Mouse (Mus musculus): Measurements from ENCODE around the gene Fbn1. TPM values are rescaled to one million over a fixed set of nuclear protein-coding genes. Genes with fewer than 3 reads are reported as not detected.

Gene Fbn1
- polyA plus RNA-seq, 1 experiment from 2014 or later: 28.5 TPM

GRCm38 (mm10) chr2:125278474-125278873, 229.3 kb downstream of the Fbn1 start:
- Histone ChIP-seq H3K9ac (ENCODE audit: low read depth, low read length) (no peak overlapping the region), H3K4me2 (no peak overlapping the region), H3K36me3 (ENCODE audit: control insufficient read depth, insufficient read depth, low read length) (no peaks in the 10 kb centered on the region), H3K27ac (ENCODE audit: low read depth, low read length) (no peak overlapping the region), H3K4me1 (ENCODE audit: control insufficient read depth, insufficient read depth, low read length) (no peaks in the 10 kb centered on the region; the same call in 1 of the 2 replicates), H3K4me3 (ENCODE audit: low read depth, low read length) (no peak overlapping the region), H3K27me3 (ENCODE audit: control insufficient read depth, insufficient read depth, low read length) (no peaks in the 10 kb centered on the region), H3K9me3 (replicated peaks; ENCODE audit: control insufficient read depth, low read length) (no peaks in the 10 kb centered on the region)
- no peak for ATAC-seq (replicated peaks; ENCODE audit: insufficient number of reproducible peaks, low FRiP score, low TSS enrichment)
- 49% methylated on average over 7 of the region's 7 CpGs for WGBS (ENCODE audit: insufficient replicate concordance)

DNA sequence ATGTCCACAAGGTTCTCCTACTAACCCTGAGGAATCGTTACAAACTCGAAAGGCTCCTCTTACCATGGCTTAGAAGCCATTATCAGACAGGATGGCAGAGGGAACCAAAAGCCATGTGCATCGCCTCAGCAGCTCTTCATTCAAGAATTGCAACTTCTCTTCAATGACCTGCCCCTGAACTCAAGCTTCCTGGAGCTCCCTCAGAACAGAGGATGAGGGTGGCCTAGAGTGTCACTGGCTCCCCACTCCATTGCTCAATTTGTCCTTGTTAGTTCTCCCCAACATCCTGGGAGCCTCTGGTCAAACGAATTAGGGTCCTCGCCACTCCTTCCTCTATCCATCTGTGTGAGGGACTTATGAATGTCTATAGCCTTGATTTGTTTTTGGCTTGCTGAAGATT, 231.1 kb downstream of the Fbn1 start:
- H3K9me3 ChIP-seq (replicated peaks; ENCODE audit: control insufficient read depth, low read length): no peaks in the 10 kb centered on the region; the same call in 1 of the 2 replicates
- H3K27me3 ChIP-seq (ENCODE audit: control insufficient read depth, insufficient read depth, low read length): no peaks in the 10 kb centered on the region
- no peak overlapping the region for H3K4me2 ChIP-seq
- ATAC-seq (replicated peaks; ENCODE audit: insufficient number of reproducible peaks, low FRiP score, low TSS enrichment): no peak
- no peaks in the 10 kb centered on the region for H3K4me1 ChIP-seq (ENCODE audit: control insufficient read depth, insufficient read depth, low read length)
- no peak overlapping the region for H3K27ac ChIP-seq (ENCODE audit: low read depth, low read length)
- no peak overlapping the region for H3K4me3 ChIP-seq (ENCODE audit: low read depth, low read length)
- WGBS (ENCODE audit: insufficient replicate concordance): 84% methylated on average over 5 of the region's 5 CpGs
- no peak overlapping the region for H3K9ac ChIP-seq (ENCODE audit: low read depth, low read length)
- H3K36me3 ChIP-seq (ENCODE audit: control insufficient read depth, insufficient read depth, low read length): no peaks in the 10 kb centered on the region

DNA sequence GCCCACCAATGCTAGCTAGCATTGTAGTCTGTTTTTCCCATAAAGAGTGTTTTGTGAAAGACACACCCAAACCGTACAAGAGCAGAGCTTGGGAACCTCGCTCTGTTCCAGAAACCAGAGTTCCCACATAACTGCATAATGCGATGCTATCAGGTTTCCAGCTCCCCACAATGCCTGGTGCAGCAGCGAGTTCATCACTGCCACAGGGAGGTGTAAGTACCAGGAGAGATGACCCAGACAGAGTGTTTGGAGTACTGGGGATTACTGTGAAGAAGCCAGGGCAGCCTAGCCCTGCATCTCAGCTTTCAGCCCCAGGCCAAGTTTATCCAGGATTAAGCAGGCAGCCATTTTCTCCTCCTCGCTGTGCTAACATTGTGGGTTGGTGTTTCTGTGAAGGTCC, 232.2 kb downstream of the Fbn1 start:
- H3K4me1 ChIP-seq (ENCODE audit: control insufficient read depth, insufficient read depth, low read length): no peaks in the 10 kb centered on the region
- no peaks in the 10 kb centered on the region for H3K36me3 ChIP-seq (ENCODE audit: control insufficient read depth, insufficient read depth, low read length)
- no peaks in the 10 kb centered on the region; the same call in 1 of the 2 replicates for H3K9me3 ChIP-seq (replicated peaks; ENCODE audit: control insufficient read depth, low read length)
- no peak overlapping the region for H3K4me3 ChIP-seq (ENCODE audit: low read depth, low read length)
- H3K27me3 ChIP-seq (ENCODE audit: control insufficient read depth, insufficient read depth, low read length): no peaks in the 10 kb centered on the region
- H3K27ac ChIP-seq (ENCODE audit: low read depth, low read length): no peak overlapping the region
- H3K9ac ChIP-seq (ENCODE audit: low read depth, low read length): no peak overlapping the region
- 59% methylated on average over 5 of the region's 5 CpGs for WGBS (ENCODE audit: insufficient replicate concordance)
- no peak for ATAC-seq (replicated peaks; ENCODE audit: insufficient number of reproducible peaks, low FRiP score, low TSS enrichment)
- no peak overlapping the region for H3K4me2 ChIP-seq

DNA sequence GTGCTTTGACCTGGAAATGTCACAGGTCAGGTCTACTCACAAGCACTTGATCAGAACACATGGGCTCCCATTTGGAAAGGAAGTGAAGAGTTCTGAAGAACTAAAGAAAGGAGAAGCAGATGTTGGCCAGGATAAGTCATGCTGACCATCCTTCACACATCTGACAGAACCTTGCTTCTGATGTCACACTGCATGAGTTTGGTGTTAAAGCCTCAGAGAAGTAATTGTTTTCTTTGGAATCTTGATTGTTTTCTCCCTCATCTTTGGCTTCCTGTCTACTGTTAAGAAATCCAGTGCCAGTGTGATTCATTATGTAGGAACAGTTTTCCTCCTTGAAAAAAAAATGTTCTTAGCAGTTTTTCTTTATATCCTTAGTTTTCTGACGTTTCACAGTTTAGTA, 238.9 kb downstream of the Fbn1 start:
- H3K36me3 ChIP-seq (ENCODE audit: control insufficient read depth, insufficient read depth, low read length): no peaks in the 10 kb centered on the region
- no peaks in the 10 kb centered on the region for H3K27me3 ChIP-seq (ENCODE audit: control insufficient read depth, insufficient read depth, low read length)
- H3K27ac ChIP-seq (ENCODE audit: low read depth, low read length): no peak overlapping the region
- H3K4me2 ChIP-seq: no peak overlapping the region
- no peak overlapping the region for H3K9ac ChIP-seq (ENCODE audit: low read depth, low read length)
- H3K9me3 ChIP-seq (replicated peaks; ENCODE audit: control insufficient read depth, low read length): no peaks in the 10 kb centered on the region; the same call in 1 of the 2 replicates
- WGBS (ENCODE audit: insufficient replicate concordance): 64% methylated on average over 1 of the region's 1 CpGs
- no peak for ATAC-seq (replicated peaks; ENCODE audit: insufficient number of reproducible peaks, low FRiP score, low TSS enrichment)
- H3K4me3 ChIP-seq (ENCODE audit: low read depth, low read length): no peak overlapping the region
- 0 out of 2 replicates have a peak, but pooled peaks cover 3% of the 10 kb centered on the region for H3K4me1 ChIP-seq (ENCODE audit: control insufficient read depth, insufficient read depth, low read length)

DNA sequence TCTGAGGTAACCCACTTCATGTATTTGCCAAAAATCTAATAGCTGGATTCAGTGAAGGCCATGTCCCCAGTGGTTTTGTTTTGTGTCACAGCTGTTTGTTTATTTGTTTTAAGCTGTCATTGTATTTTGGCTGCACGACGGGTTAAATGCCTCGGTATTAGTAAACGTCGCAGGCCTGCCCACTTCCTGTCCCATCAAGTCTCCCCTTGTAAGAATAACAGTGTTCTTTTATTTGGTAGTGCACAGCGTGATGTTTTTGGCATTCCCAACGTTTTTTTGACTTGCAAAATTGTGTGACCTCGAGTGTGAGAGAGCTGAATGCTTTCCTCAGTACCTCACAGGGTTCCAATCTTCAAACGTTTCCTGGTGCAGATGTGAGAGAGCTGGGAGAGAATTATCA, 244.0 kb downstream of the Fbn1 start:
- no peak overlapping the region for H3K27ac ChIP-seq (ENCODE audit: low read depth, low read length)
- no peaks in the 10 kb centered on the region for H3K27me3 ChIP-seq (ENCODE audit: control insufficient read depth, insufficient read depth, low read length)
- no peak overlapping the region for H3K4me3 ChIP-seq (ENCODE audit: low read depth, low read length)
- no peak overlapping the region for H3K9ac ChIP-seq (ENCODE audit: low read depth, low read length)
- H3K4me2 ChIP-seq: no peak overlapping the region
- WGBS (ENCODE audit: insufficient replicate concordance): 15% methylated on average over 9 of the region's 9 CpGs
- H3K36me3 ChIP-seq (ENCODE audit: control insufficient read depth, insufficient read depth, low read length): 0 out of 2 replicates have a peak, but pooled peaks cover 3% of the 10 kb centered on the region
- ATAC-seq (replicated peaks; ENCODE audit: insufficient number of reproducible peaks, low FRiP score, low TSS enrichment): no peak
- no peaks in the 10 kb centered on the region for H3K9me3 ChIP-seq (replicated peaks; ENCODE audit: control insufficient read depth, low read length)
- H3K4me1 ChIP-seq (ENCODE audit: control insufficient read depth, insufficient read depth, low read length): 0 out of 2 replicates have a peak, but pooled peaks cover 3% of the 10 kb centered on the region

GRCm38 (mm10) chr2:125263056-125263455, 244.7 kb downstream of the Fbn1 start:
- ATAC-seq (replicated peaks; ENCODE audit: insufficient number of reproducible peaks, low FRiP score, low TSS enrichment): no peak
- 18% methylated on average over 5 of the region's 5 CpGs for WGBS (ENCODE audit: insufficient replicate concordance)

GRCm38 (mm10) chr2:125260326-125260725, 247.5 kb downstream of the Fbn1 start:
- 0 out of 2 replicates have a peak, but pooled peaks cover 3% of the 10 kb centered on the region for H3K4me1 ChIP-seq (ENCODE audit: control insufficient read depth, insufficient read depth, low read length)
- no peaks in the 10 kb centered on the region for H3K27me3 ChIP-seq (ENCODE audit: control insufficient read depth, insufficient read depth, low read length)
- H3K36me3 ChIP-seq (ENCODE audit: control insufficient read depth, insufficient read depth, low read length): peaks cover 18% of the 10 kb centered on the region
- WGBS (ENCODE audit: insufficient replicate concordance): 76% methylated on average over 2 of the region's 2 CpGs
- ATAC-seq (replicated peaks; ENCODE audit: insufficient number of reproducible peaks, low FRiP score, low TSS enrichment): no peak
- no peak overlapping the region for H3K4me2 ChIP-seq
- no peak overlapping the region for H3K4me3 ChIP-seq (ENCODE audit: low read depth, low read length)
- H3K9ac ChIP-seq (ENCODE audit: low read depth, low read length): no peak overlapping the region
- H3K27ac ChIP-seq (ENCODE audit: low read depth, low read length): no peak overlapping the region
- no peaks in the 10 kb centered on the region for H3K9me3 ChIP-seq (replicated peaks; ENCODE audit: control insufficient read depth, low read length)

More at GRCm38 (mm10) chr2:125263056-125263455, 244.7 kb downstream of the Fbn1 start:
- 0 out of 2 replicates have a peak, but pooled peaks cover 3% of the 10 kb centered on the region for H3K4me1 ChIP-seq (ENCODE audit: control insufficient read depth, insufficient read depth, low read length)
- no peak overlapping the region for H3K27ac ChIP-seq (ENCODE audit: low read depth, low read length)
- H3K9ac ChIP-seq (ENCODE audit: low read depth, low read length): no peak overlapping the region
- no peaks in the 10 kb centered on the region for H3K9me3 ChIP-seq (replicated peaks; ENCODE audit: control insufficient read depth, low read length)
- H3K4me2 ChIP-seq: no peak overlapping the region
- H3K4me3 ChIP-seq (ENCODE audit: low read depth, low read length): no peak overlapping the region
- H3K36me3 ChIP-seq (ENCODE audit: control insufficient read depth, insufficient read depth, low read length): peaks cover 6% of the 10 kb centered on the region
- no peaks in the 10 kb centered on the region for H3K27me3 ChIP-seq (ENCODE audit: control insufficient read depth, insufficient read depth, low read length)

DNA sequence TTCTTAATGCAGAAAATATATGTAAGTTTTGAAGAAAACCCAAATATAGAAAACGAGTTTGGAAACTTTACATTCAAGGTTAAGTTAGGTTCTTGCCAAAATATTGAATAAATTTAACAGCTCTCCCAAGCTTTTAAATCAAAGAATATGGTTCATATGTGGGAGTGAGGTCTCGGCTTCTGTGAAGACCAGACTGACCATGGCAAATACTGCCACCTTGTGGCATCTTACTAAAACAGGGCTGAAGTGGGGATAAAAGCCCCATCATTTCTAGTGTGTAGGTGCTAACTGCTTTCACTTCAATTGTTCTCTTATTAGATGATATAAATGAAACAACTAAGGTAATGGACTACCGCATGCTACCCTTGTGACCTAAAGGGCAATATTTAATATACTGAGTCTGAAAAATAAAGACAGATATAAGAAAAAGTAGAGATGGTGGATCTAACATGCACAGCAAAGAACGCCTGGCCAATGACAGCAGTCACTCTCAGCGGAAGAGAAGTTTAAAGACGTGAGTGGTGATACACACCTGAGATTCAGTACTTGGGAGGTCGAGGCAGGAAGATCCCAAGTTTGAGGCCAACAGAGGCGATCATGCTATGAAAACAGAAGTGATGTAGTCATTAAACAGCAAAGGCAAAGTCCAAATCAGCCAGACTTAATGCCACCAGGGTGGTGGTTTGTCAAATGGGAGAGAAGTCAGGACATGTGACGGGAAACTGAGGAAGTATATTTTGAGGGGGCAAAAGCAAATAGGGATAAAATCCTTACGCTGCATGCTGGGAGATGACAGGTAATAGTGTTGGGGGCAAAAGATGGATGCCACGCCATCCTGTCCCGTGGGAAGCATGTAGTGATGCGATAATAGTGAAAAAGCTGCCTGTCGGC, 248.3 kb downstream of the Fbn1 start:
- H3K27me3 ChIP-seq (ENCODE audit: control insufficient read depth, insufficient read depth, low read length): no peaks in the 10 kb centered on the region
- no peak overlapping the region for H3K9ac ChIP-seq (ENCODE audit: low read depth, low read length)
- no peak for ATAC-seq (replicated peaks; ENCODE audit: insufficient number of reproducible peaks, low FRiP score, low TSS enrichment)
- H3K27ac ChIP-seq (ENCODE audit: low read depth, low read length): no peak overlapping the region
- H3K9me3 ChIP-seq (replicated peaks; ENCODE audit: control insufficient read depth, low read length): no peaks in the 10 kb centered on the region
- 83% methylated on average over 14 of the region's 14 CpGs for WGBS (ENCODE audit: insufficient replicate concordance)
- 0 out of 2 replicates have a peak, but pooled peaks cover 3% of the 10 kb centered on the region for H3K4me1 ChIP-seq (ENCODE audit: control insufficient read depth, insufficient read depth, low read length)
- H3K4me2 ChIP-seq: no peak overlapping the region
- H3K4me3 ChIP-seq (ENCODE audit: low read depth, low read length): no peak overlapping the region
- peaks cover 18% of the 10 kb centered on the region for H3K36me3 ChIP-seq (ENCODE audit: control insufficient read depth, insufficient read depth, low read length)

Measured in heart, embryonic 11.5 days (tissue).